Mouse (Mus musculus) inflammation-experienced regulatory T-cells, adult 6 months (primary cell): Measurements from ENCODE around the gene Jagn1. TPM values are rescaled to one million over a fixed set of nuclear protein-coding genes. Genes with fewer than 3 reads are reported as not detected.

Experiments
- ATAC-seq: one replicate; pipeline ENCODE4 v1.8.0; 2017
- polyA plus RNA-seq, 3 experiments: library from polyadenylated mRNA; unstranded; fragments of 100-300 nt; shearing (Covaris generic); gene quantifications; one replicate each; pipeline ENCODE4 v1.2.1; 2017

The Jagn1 gene
- 10 to 100 TPM; 50.3 to 60.1 (median 56.3) TPM for polyA plus RNA-seq

- ATAC-seq = peak; percentile 93
Observed at GRCm38 (mm10) chr6:113442442-113443090, at the start of gene Jagn1. Jagn1 (plus strand) TSS chr6:113442569.

- ATAC-seq = no peak
Observed at GRCm38 (mm10) chr6:113393951-113394350, 48.4 kb upstream of the Jagn1 start.

- ATAC-seq = no peak
Observed at GRCm38 (mm10) chr6:113394811-113395210, 47.6 kb upstream of the Jagn1 start.

GRCm38 (mm10) chr6:113395501-113395900 is 46.9 kb upstream of the Jagn1 start:
- ATAC-seq = no peak

GRCm38 (mm10) chr6:113396270-113397030 is 45.9 kb upstream of the Jagn1 start:
- no peak for ATAC-seq

GRCm38 (mm10) chr6:113402094-113402493 is 40.3 kb upstream of the Jagn1 start:
- no peak for ATAC-seq

GRCm38 (mm10) chr6:113404649-113405448 is 37.5 kb upstream of the Jagn1 start:
- ATAC-seq = no peak

- no peak for ATAC-seq
Observed at GRCm38 (mm10) chr6:113405483-113405882, 36.9 kb upstream of the Jagn1 start.

- ATAC-seq = no peak
Observed at GRCm38 (mm10) chr6:113406683-113407082, 35.7 kb upstream of the Jagn1 start.

- ATAC-seq = no peak
Observed at GRCm38 (mm10) chr6:113410001-113410400, 32.4 kb upstream of the Jagn1 start.

GRCm38 (mm10) chr6:113416416-113416815 is 26.0 kb upstream of the Jagn1 start:
- no peak for ATAC-seq

- ATAC-seq = peak; percentile 33
Observed at GRCm38 (mm10) chr6:113418441-113419198, 23.7 kb upstream of the Jagn1 start.

- ATAC-seq = peak; percentile 99
Observed at GRCm38 (mm10) chr6:113419199-113419587, 23.2 kb upstream of the Jagn1 start, which contains the start of gene Rpusd3. Rpusd3 (minus strand) TSS chr6:113419340.

- ATAC-seq = no peak
Observed at GRCm38 (mm10) chr6:113423000-113423399, 19.4 kb upstream of the Jagn1 start.

- ATAC-seq = no peak
Observed at GRCm38 (mm10) chr6:113424187-113424586, 18.2 kb upstream of the Jagn1 start.

- ATAC-seq = no peak
Observed at GRCm38 (mm10) chr6:113426696-113427095, 15.7 kb upstream of the Jagn1 start.

- no peak for ATAC-seq
Observed at GRCm38 (mm10) chr6:113427397-113427796, 15.0 kb upstream of the Jagn1 start.

- no peak for ATAC-seq
Observed at GRCm38 (mm10) chr6:113428006-113428405, 14.4 kb upstream of the Jagn1 start.

GRCm38 (mm10) chr6:113429965-113430364 is 12.4 kb upstream of the Jagn1 start:
- ATAC-seq = no peak

GRCm38 (mm10) chr6:113430846-113431245 is 11.5 kb upstream of the Jagn1 start:
- no peak for ATAC-seq

- ATAC-seq = no peak
Observed at GRCm38 (mm10) chr6:113431801-113432200, 10.6 kb upstream of the Jagn1 start.

- ATAC-seq = no peak
Observed at GRCm38 (mm10) chr6:113433661-113434060, 8.7 kb upstream of the Jagn1 start.
